Mouse (Mus musculus): ENCODE data around the gene Insl6. TPM values are rescaled to one million over a fixed set of nuclear protein-coding genes. Genes with fewer than 3 reads are reported as not detected.
A peak's percentile ranks its signal among the peaks of the same experiment; 100 is the strongest.

Insl6 gene
- under 1 TPM in 1 of 2 experiments, not detected in 1; 0.50 TPM for total RNA-seq (2021)

GRCm38 (mm10) chr19:29325053-29325851 lies at the start of gene Insl6:
TSS of gene Insl6 (minus strand) at chr19:29325356.
- intact Hi-C loops (cut with DNase I), result no loop called here
- DNase-seq (ENCODE audit: low spot score in 2 of 2), result peak in 1 of 2 experiments; percentile 6

GRCm38 (mm10) chr19:29374947-29375346 lies 49.8 kb upstream of the Insl6 start:
- intact Hi-C loops (cut with DNase I), result no loop called here
- no peak for DNase-seq (ENCODE audit: low spot score in 2 of 2)

- DNase-seq (ENCODE audit: low spot score in 2 of 2), result no peak
- intact Hi-C loops (cut with DNase I), result no loop called here
Measured at GRCm38 (mm10) chr19:29373438-29373837, 48.3 kb upstream of the Insl6 start.

- no peak for DNase-seq (ENCODE audit: low spot score in 2 of 2)
- intact Hi-C loops (cut with DNase I), result no loop called here
Measured at GRCm38 (mm10) chr19:29372621-29373020, 47.5 kb upstream of the Insl6 start.

GRCm38 (mm10) chr19:29372138-29372537 lies 47.0 kb upstream of the Insl6 start:
- intact Hi-C loops (cut with DNase I), result no loop called here
- peak; percentile 33 to 66 for DNase-seq (ENCODE audit: low spot score in 2 of 2)

- DNase-seq (ENCODE audit: low spot score in 2 of 2), result no peak
- intact Hi-C loops (cut with DNase I), result no loop called here
Measured at GRCm38 (mm10) chr19:29371284-29372081, 46.3 kb upstream of the Insl6 start.

- intact Hi-C loops (cut with DNase I), result no loop called here
- DNase-seq (ENCODE audit: low spot score in 2 of 2), result no peak
Measured at GRCm38 (mm10) chr19:29370545-29371283, 45.6 kb upstream of the Insl6 start.

- intact Hi-C loops (cut with DNase I), result no loop called here
- no peak for DNase-seq (ENCODE audit: low spot score in 2 of 2)
Measured at GRCm38 (mm10) chr19:29370112-29370511, 45.0 kb upstream of the Insl6 start.

- intact Hi-C loops (cut with DNase I), result no loop called here
- DNase-seq (ENCODE audit: low spot score in 2 of 2), result no peak
Measured at GRCm38 (mm10) chr19:29368671-29369309, 43.6 kb upstream of the Insl6 start.

- DNase-seq (ENCODE audit: low spot score in 2 of 2), result no peak
- intact Hi-C loops (cut with DNase I), result no loop called here
Measured at GRCm38 (mm10) chr19:29368041-29368440, 42.9 kb upstream of the Insl6 start.

GRCm38 (mm10) chr19:29366969-29367622 lies 41.9 kb upstream of the Insl6 start, which contains the start of the genes Plgrkt and Cd274:
TSS of gene Plgrkt (minus strand) at chr19:29367390.
TSS of gene Cd274 (plus strand) at chr19:29367455.
- intact Hi-C loops (cut with DNase I), result no loop called here
- DNase-seq (ENCODE audit: low spot score in 2 of 2), result peak; percentile 48 to 53

- DNase-seq (ENCODE audit: low spot score in 2 of 2), result no peak
- intact Hi-C loops (cut with DNase I), result no loop called here
Measured at GRCm38 (mm10) chr19:29366226-29366968, 41.2 kb upstream of the Insl6 start.

GRCm38 (mm10) chr19:29365105-29365504 lies 39.9 kb upstream of the Insl6 start:
- intact Hi-C loops (cut with DNase I), result no loop called here
- no peak for DNase-seq (ENCODE audit: low spot score in 2 of 2)

GRCm38 (mm10) chr19:29364076-29364475 lies 38.9 kb upstream of the Insl6 start:
- intact Hi-C loops (cut with DNase I), result loop anchor here (5.0 kb wide), 2 partner anchors 112 to 198 kb away; partner anchors contain the start of gene Jak2

GRCm38 (mm10) chr19:29363557-29363956 lies 38.4 kb upstream of the Insl6 start:
- DNase-seq (ENCODE audit: low spot score in 2 of 2), result no peak
- intact Hi-C loops (cut with DNase I), result loop anchor here (5.0 kb wide), 2 partner anchors 111 to 199 kb away; partner anchors contain the start of gene Jak2

More at GRCm38 (mm10) chr19:29364076-29364475, 38.9 kb upstream of the Insl6 start:
- no peak for DNase-seq (ENCODE audit: low spot score in 2 of 2)

GRCm38 (mm10) chr19:29362173-29362930 lies 37.2 kb upstream of the Insl6 start:
- no peak for DNase-seq (ENCODE audit: low spot score in 2 of 2)
- intact Hi-C loops (cut with DNase I), result loop anchor here (5.0 kb wide), 2 partner anchors 110 to 200 kb away; partner anchors contain the start of gene Jak2

- intact Hi-C loops (cut with DNase I), result loop anchor here (2.0 to 5.0 kb wide), 3 partner anchors 109 to 201 kb away; partner anchors contain the start of gene Jak2
- peak; percentile 91 to 97 for DNase-seq (ENCODE audit: low spot score in 2 of 2)
Measured at GRCm38 (mm10) chr19:29361468-29362130, 36.4 kb upstream of the Insl6 start.
